Mouse (Mus musculus) CH12.LX (cell line): ENCODE results near the gene Gucy2c. TPM values are rescaled to one million over a fixed set of nuclear protein-coding genes. Genes with fewer than 3 reads are reported as not detected.

Source experiments
- DNase-seq: peaks from one replicate; pipeline ENCODE4 v3.0.0-alpha.2; 2013; ENCODE audit errors: extremely low read depth
- H3K27ac ChIP-seq: 2 replicates; pipeline ENCODE4 v1.5.1; 2012; ENCODE audit warnings: low read depth, mild to moderate bottlenecking, control low read depth, moderate library complexity; ENCODE audit not compliant: insufficient read depth
- H3K27me3 ChIP-seq: replicated peaks from 2 replicates; pipeline ENCODE3; 2012; ENCODE audit warnings: inconsistent platforms
- H3K36me3 ChIP-seq, 2 experiments: replicated peaks in 1 of 2; 2 replicates each; pipeline versions ENCODE3 to v1.6.1; 2012; ENCODE audit warnings: inconsistent platforms in 1 of 2, low read length in 1 of 2, mild to moderate bottlenecking in 1 of 2, mixed read lengths in 1 of 2, moderate library complexity in 1 of 2; ENCODE audit not compliant: control insufficient read depth in 1 of 2, insufficient read depth in 1 of 2
- H3K4me1 ChIP-seq, 2 experiments: 2 replicates each; pipeline ENCODE4 v1.6.1; 2012; ENCODE audit warnings: inconsistent platforms in 1 of 2, moderate library complexity in 1 of 2; ENCODE audit not compliant: insufficient read depth in 2 of 2, control insufficient read depth in 1 of 2
- H3K4me2 ChIP-seq: 2 replicates; pipeline ENCODE4 v1.6.1; 2012; ENCODE audit warnings: low read depth, mild to moderate bottlenecking, control low read depth; ENCODE audit not compliant: poor library complexity, insufficient read depth, severe bottlenecking
- H3K4me3 ChIP-seq, 3 experiments: fragments of 150-350 bp in 1 of 3; sonication (generic) in 1 of 3; replicated peaks in 1 of 3; 2 replicates each; pipeline versions ENCODE3 to v1.5.1; 2011 to 2012; ENCODE audit warnings: low read depth in 2 of 3, low read length in 2 of 3, mild to moderate bottlenecking in 2 of 3, moderate library complexity in 2 of 3, control low read depth in 1 of 3, improper control_type of control experiment in 1 of 3, inconsistent platforms in 1 of 3, mixed read lengths in 1 of 3; ENCODE audit not compliant: poor library complexity in 1 of 3
- H3K79me2 ChIP-seq: replicated peaks from 2 replicates; pipeline ENCODE4 v1.6.1; 2012; ENCODE audit warnings: mild to moderate bottlenecking, moderate library complexity; ENCODE audit not compliant: control insufficient read depth, poor library complexity, insufficient read depth, severe bottlenecking; ENCODE audit errors: extremely low read depth
- H3K9ac ChIP-seq: 2 replicates; pipeline ENCODE4 v1.6.1; 2012; ENCODE audit warnings: low read depth, mild to moderate bottlenecking, control low read depth, moderate library complexity; ENCODE audit not compliant: insufficient read depth
- H3K9me3 ChIP-seq: replicated peaks from 2 replicates; pipeline ENCODE3; 2012; ENCODE audit warnings: low read length, inconsistent platforms, mixed read lengths
- CHD2 ChIP-seq: IDR thresholded peaks from 2 replicates; pipeline ENCODE4 v1.6.1; 2011; ENCODE audit warnings: low read length, improper control_type of control experiment
- CTCF ChIP-seq, 2 experiments: IDR thresholded peaks in 1 of 2; conservative IDR thresholded peaks in 1 of 2; 2 replicates each; pipeline ENCODE4 v1.5.1; 2011 to 2012; ENCODE audit warnings: low read depth in 2 of 2, low read length in 2 of 2, improper control_type of control experiment in 1 of 2, inconsistent platforms in 1 of 2, mild to moderate bottlenecking in 1 of 2, moderate library complexity in 1 of 2
- E2F4 ChIP-seq: IDR thresholded peaks from 2 replicates; pipeline ENCODE4 v1.6.1; 2011; ENCODE audit warnings: low read depth, low read length, improper control_type of control experiment; ENCODE audit not compliant: insufficient replicate concordance
- ELF1 ChIP-seq: IDR thresholded peaks from 2 replicates; pipeline ENCODE4 v1.6.1; 2014; ENCODE audit warnings: low read depth, mild to moderate bottlenecking, inconsistent platforms, low read length, improper control_type of control experiment
- GABPA ChIP-seq: IDR thresholded peaks from 2 replicates; pipeline ENCODE4 v1.6.1; 2012; ENCODE audit warnings: low read depth, low read length, improper control_type of control experiment, inconsistent platforms; ENCODE audit not compliant: insufficient replicate concordance
- HCFC1 ChIP-seq: IDR thresholded peaks from 2 replicates; pipeline ENCODE4 v1.6.1; 2012; ENCODE audit warnings: low read depth, mild to moderate bottlenecking, inconsistent platforms, low read length, improper control_type of control experiment
- JUN ChIP-seq: IDR thresholded peaks from 2 replicates; pipeline ENCODE4 v1.6.1; 2011; ENCODE audit warnings: low read depth, mild to moderate bottlenecking, low read length, improper control_type of control experiment, moderate library complexity; ENCODE audit not compliant: insufficient read depth
- MAFK ChIP-seq: IDR thresholded peaks from 2 replicates; pipeline ENCODE4 v1.6.1; 2011; ENCODE audit warnings: low read length, improper control_type of control experiment; ENCODE audit not compliant: insufficient replicate concordance
- MAZ ChIP-seq: IDR thresholded peaks from 2 replicates; pipeline ENCODE4 v1.6.1; 2012; ENCODE audit warnings: low read depth, mild to moderate bottlenecking, inconsistent platforms, low read length, improper control_type of control experiment, moderate library complexity
- MXI1 ChIP-seq: IDR thresholded peaks from 2 replicates; pipeline ENCODE4 v1.6.1; 2011; ENCODE audit warnings: mild to moderate bottlenecking, low read depth, low read length, improper control_type of control experiment
- MYC ChIP-seq: IDR thresholded peaks from 2 replicates; pipeline ENCODE4 v1.6.1; 2011; ENCODE audit warnings: low read depth, mild to moderate bottlenecking, improper control_type of control experiment, low read length
- NELFE ChIP-seq: IDR thresholded peaks from 2 replicates; pipeline ENCODE4 v1.6.1; 2011; ENCODE audit warnings: low read depth, low read length, improper control_type of control experiment
- PAX5 ChIP-seq: IDR thresholded peaks from 2 replicates; pipeline ENCODE4 v1.6.1; 2012; ENCODE audit warnings: low read length, inconsistent platforms, mixed read lengths
- RAD21 ChIP-seq: IDR thresholded peaks from 2 replicates; pipeline ENCODE4 v1.6.1; 2011; ENCODE audit warnings: low read depth, mild to moderate bottlenecking, low read length, improper control_type of control experiment, moderate library complexity
- SMC3 ChIP-seq: IDR thresholded peaks from 2 replicates; pipeline ENCODE4 v1.6.1; 2011; ENCODE audit warnings: low read depth, low read length, improper control_type of control experiment
- USF1 ChIP-seq: IDR thresholded peaks from 2 replicates; pipeline ENCODE4 v1.6.1; 2014; ENCODE audit warnings: low read depth, mild to moderate bottlenecking, inconsistent platforms, low read length, improper control_type of control experiment
- ZC3H11A ChIP-seq: IDR thresholded peaks from 2 replicates; pipeline ENCODE4 v1.6.1; 2012; ENCODE audit warnings: low read depth, mild to moderate bottlenecking, inconsistent platforms, low read length, improper control_type of control experiment
- ZKSCAN1 ChIP-seq: IDR thresholded peaks from 2 replicates; pipeline ENCODE4 v1.6.1; 2012; ENCODE audit warnings: low read depth, inconsistent platforms, low read length, improper control_type of control experiment, borderline replicate concordance
- ZNF384 ChIP-seq: IDR thresholded peaks from 2 replicates; pipeline ENCODE4 v1.6.1; 2012; ENCODE audit warnings: low read depth, low read length, improper control_type of control experiment, inconsistent platforms
- dilution Hi-C: fragments of 300-500 bp; cut with MboI; formaldehyde crosslinking; loops from 2 replicates; pipeline ENCODE4 v1.14.3; 2020; ENCODE audit warnings: low sequenced_read_pairs; ENCODE audit not compliant: extremely low pct_unique_long_range_greater_than_20kb, extremely low pct_ligation_motif_present
- in situ Hi-C: fragments of 300-500 bp; cut with MboI; formaldehyde crosslinking; loops from 3 replicates; pipeline ENCODE4 v1.14.3; 2019; ENCODE audit warnings: low sequenced_read_pairs, low pct_ligation_motif_present, low pct_unique_long_range_greater_than_20kb, mixed read lengths
- polyA plus RNA-seq: library from polyadenylated mRNA; unstranded; fragments of >175 nt; gene quantifications from 2 replicates; pipeline ENCODE4 v1.2.1, GENCODE M21; 2012; ENCODE audit warnings: low read depth; ENCODE audit not compliant: insufficient read length
- total RNA-seq, 2 experiments: library from RNA; depleted of rRNA; stranded (reverse); fragments of 300-350 nt in 1 of 2; fragments of >200 nt in 1 of 2; gene quantifications; 2 replicates each; pipeline ENCODE4 v1.2.3; 2012 to 2014

Gucy2c gene
- total and polyA plus RNA-seq, 3 experiments = 0.08 to 0.13 (median 0.10) TPM

- TF ChIP-seq MXI1 (peak; percentile 78; the same call in 1 of the 2 replicates), NELFE (no peak), CTCF (conservative IDR thresholded peaks at IDR 0.05 in 1 of 2, IDR thresholded peaks at IDR 0.05 in 1 of 2; ENCODE audit: low read depth in 2 of 2, low read length in 2 of 2) (no peak), ZC3H11A (no peak), MYC (0 out of 2 replicates have a peak, but pooled peaks have one; percentile 41), MAZ (0 out of 2 replicates have a peak, but pooled peaks have one; percentile 46), GABPA (no peak), E2F4 (no peak), ELF1 (0 out of 2 replicates have a peak, but pooled peaks have one; percentile 24)
These were observed 97.9 kb downstream of the Gucy2c start (continued) for GRCm38 (mm10) chr6:136683410-136684334.

GRCm38 (mm10) chr6:136679381-136679780, 102.2 kb downstream of the Gucy2c start:
- Histone ChIP-seq H3K4me3 (no peak overlapping the region), H3K9me3 (peaks cover 12% of the 10 kb centered on the region), H3K9ac (no peak overlapping the region), H3K36me3 (no peaks in the 10 kb centered on the region), H3K27ac (no peak overlapping the region), H3K4me1 (peaks cover 9 to 19% of the 10 kb centered on the region in 2 experiments), H3K27me3 (no peaks in the 10 kb centered on the region), H3K79me2 (no peaks in the 10 kb centered on the region; the same call in 1 of the 2 replicates), H3K4me2 (no peak overlapping the region)
- no peak for DNase-seq
- TF ChIP-seq JUN (no peak), SMC3 (no peak), USF1 (no peak), RAD21 (no peak), HCFC1 (no peak), PAX5 (no peak), ZNF384 (no peak), MAFK (no peak), CHD2 (no peak), ZKSCAN1 (no peak)
- in situ Hi-C loops = no loop called here
- dilution Hi-C loops = no loop called here
